Mouse (Mus musculus) mouse trophoblast stem cell (cell line): ENCODE results near the gene Imp3.
"Not testable (repeated sequence)": the region's sequence is repeated elsewhere in the genome, so short reads cannot be mapped to it uniquely, and the experiment has no call there.

Source experiments
- in situ Hi-C, 2 experiments: fragments of 300-500 bp; cut with MseI, MboI; formaldehyde crosslinking; loops; 2 replicates in 1 of 2; 3 replicates in 1 of 2; pipeline ENCODE4 v1.15.1; 2025

Gene Imp3

GRCm38 (mm10) chr9:56918466-56918865 is 18.8 kb upstream of the Imp3 start:
- in situ Hi-C loops, result no loop called here

GRCm38 (mm10) chr9:56922746-56923145 is 14.5 kb upstream of the Imp3 start:
- in situ Hi-C loops, result no loop called here

GRCm38 (mm10) chr9:56923841-56924650 is 13.2 kb upstream of the Imp3 start:
- in situ Hi-C loops, result no loop called here

- in situ Hi-C loops, result no loop called here
These were observed 12.6 kb upstream of the Imp3 start for GRCm38 (mm10) chr9:56924651-56925027.

- in situ Hi-C loops, result no loop called here
These were observed 11.8 kb upstream of the Imp3 start for GRCm38 (mm10) chr9:56925291-56926024.

GRCm38 (mm10) chr9:56926025-56926360 is 11.3 kb upstream of the Imp3 start:
- in situ Hi-C loops, result no loop called here

GRCm38 (mm10) chr9:56926387-56926786 is 10.9 kb upstream of the Imp3 start:
- in situ Hi-C loops, result no loop called here

GRCm38 (mm10) chr9:56927191-56928012 is 9.9 kb upstream of the Imp3 start:
- in situ Hi-C loops, result no loop called here

- in situ Hi-C loops, result no loop called here
These were observed 9.0 kb upstream of the Imp3 start, which contains the start of gene Snx33 for GRCm38 (mm10) chr9:56928041-56928811. Gene Snx33 (minus strand): TSS chr9:56928371.

GRCm38 (mm10) chr9:56929496-56929895 is 7.8 kb upstream of the Imp3 start:
- in situ Hi-C loops, result no loop called here

GRCm38 (mm10) chr9:56930556-56930955 is 6.7 kb upstream of the Imp3 start:
- in situ Hi-C loops, result loop anchor here in 1 of 2 experiments (5.0 kb wide), 1 partner anchor 38 kb away; no protein-coding TSS in a partner anchor

- in situ Hi-C loops, result no loop called here
These were observed 433 bp upstream of the Imp3 start for GRCm38 (mm10) chr9:56936861-56937222.

- in situ Hi-C loops, result no loop called here
These were observed 1.1 kb downstream of the Imp3 start for GRCm38 (mm10) chr9:56938374-56938773.

GRCm38 (mm10) chr9:56947481-56947880 is 10.2 kb downstream of the Imp3 start:
- in situ Hi-C loops, result not testable (repeated sequence)

GRCm38 (mm10) chr9:56948699-56949098 is 11.4 kb downstream of the Imp3 start:
- in situ Hi-C loops, result not testable (repeated sequence)

GRCm38 (mm10) chr9:56949767-56950166 is 12.5 kb downstream of the Imp3 start:
- in situ Hi-C loops, result no loop called here

GRCm38 (mm10) chr9:56950414-56951400 is 13.4 kb downstream of the Imp3 start, which contains the start of gene Snupn:
Gene Snupn (plus strand): TSS chr9:56950878.
- in situ Hi-C loops, result no loop called here

GRCm38 (mm10) chr9:56953562-56953961 is 16.3 kb downstream of the Imp3 start:
- in situ Hi-C loops, result no loop called here

- in situ Hi-C loops, result no loop called here
These were observed 19.8 kb downstream of the Imp3 start for GRCm38 (mm10) chr9:56956966-56957675.
